Comparison of ENCODE assay signal across 19 mouse cellular contexts in genomic region chr5:64681161-64681560, GRCm38 (mm10).
"Had no signal": no experiment of that assay in that cellular context is flagged by ENCODE, and none has a peak within 500 bp of the region (broad histone marks: within the 10 kb centered on the region; RNA-seq: fewer than 3 reads in every experiment).

No protein-coding gene starts in this region.

- H3K4me1 ChIP-seq: limb, embryonic 12.5 days; neural tube, embryonic 13.5 days had no signal

- H3K4me3 ChIP-seq: kidney, embryonic 15.5 days; left cerebral cortex, adult 2 months; limb, embryonic 12.5 days; limb, embryonic 15.5 days; lung, embryonic 15.5 days; neural tube, embryonic 13.5 days had no signal

- DNase-seq: kidney, adult 11 months; kidney, adult 8-10 months; kidney, postnatal 10 days; kidney, postnatal 36 days; layer of hippocampus, postnatal 36 days; liver, postnatal 0 days; lung, postnatal 10 days; lung, postnatal 36 days; midbrain, embryonic 14.5 days; retina, postnatal 1 day; right cerebral cortex, postnatal 25 days; thymus, adult 18-20 months; thymus, postnatal 25 days had no signal
